Mouse (Mus musculus) ES-Bruce4 (cell line): ENCODE data around the gene AI854703. TPM values are rescaled to one million over a fixed set of nuclear protein-coding genes. Genes with fewer than 3 reads are reported as not detected.

Source experiments
- H3K27ac ChIP-seq: 2 replicates; pipeline ENCODE4 v1.5.1; 2012; ENCODE audit warnings: low read length, inconsistent platforms; ENCODE audit not compliant: insufficient read depth
- H3K27me3 ChIP-seq: 2 replicates; pipeline ENCODE4 v1.6.1; 2012; ENCODE audit warnings: mild to moderate bottlenecking, low read length, inconsistent platforms; ENCODE audit not compliant: control insufficient read depth, poor library complexity, insufficient read depth, severe bottlenecking
- H3K36me3 ChIP-seq: 2 replicates; pipeline ENCODE4 v1.6.1; 2012; ENCODE audit warnings: inconsistent platforms, mild to moderate bottlenecking, low read length, moderate library complexity; ENCODE audit not compliant: control insufficient read depth, poor library complexity, insufficient read depth, severe bottlenecking
- H3K4me1 ChIP-seq: one replicate; pipeline ENCODE4 v1.8.1; 2011; ENCODE audit warnings: low read length; ENCODE audit not compliant: control insufficient read depth, insufficient read depth
- H3K4me3 ChIP-seq: 2 replicates; pipeline ENCODE4 v1.5.1; 2011; ENCODE audit warnings: low read depth, mild to moderate bottlenecking, low read length
- H3K9ac ChIP-seq: 2 replicates; pipeline ENCODE4 v1.6.1; 2012; ENCODE audit warnings: low read depth, mild to moderate bottlenecking, inconsistent platforms; ENCODE audit not compliant: poor library complexity, severe bottlenecking
- H3K9me3 ChIP-seq: replicated peaks from 2 replicates; pipeline ENCODE4 v1.6.1; 2012; ENCODE audit warnings: mild to moderate bottlenecking, low read length, inconsistent platforms; ENCODE audit not compliant: control insufficient read depth, poor library complexity, insufficient read depth, severe bottlenecking
- CTCF ChIP-seq: IDR thresholded peaks from one replicate; pipeline ENCODE4 v1.8.1; 2011; ENCODE audit warnings: low read depth, low read length
- EP300 ChIP-seq: IDR thresholded peaks from 2 replicates; pipeline ENCODE4 v1.6.1; 2011; ENCODE audit warnings: low read depth, low read length; ENCODE audit not compliant: insufficient read depth
- POLR2A ChIP-seq: IDR thresholded peaks from one replicate; pipeline ENCODE4 v1.8.1; 2011; ENCODE audit warnings: low read length; ENCODE audit not compliant: insufficient read depth
- polyA plus RNA-seq: library from polyadenylated mRNA; stranded (reverse); fragments of >200 nt; gene quantifications from 2 replicates; pipeline ENCODE4 v1.2.4, GENCODE M21; 2011; ENCODE audit warnings: low read depth; ENCODE audit not compliant: missing spikeins, insufficient read depth, insufficient read length

Gene AI854703
- polyA plus RNA-seq, 1 experiment = 0.36 TPM

DNA sequence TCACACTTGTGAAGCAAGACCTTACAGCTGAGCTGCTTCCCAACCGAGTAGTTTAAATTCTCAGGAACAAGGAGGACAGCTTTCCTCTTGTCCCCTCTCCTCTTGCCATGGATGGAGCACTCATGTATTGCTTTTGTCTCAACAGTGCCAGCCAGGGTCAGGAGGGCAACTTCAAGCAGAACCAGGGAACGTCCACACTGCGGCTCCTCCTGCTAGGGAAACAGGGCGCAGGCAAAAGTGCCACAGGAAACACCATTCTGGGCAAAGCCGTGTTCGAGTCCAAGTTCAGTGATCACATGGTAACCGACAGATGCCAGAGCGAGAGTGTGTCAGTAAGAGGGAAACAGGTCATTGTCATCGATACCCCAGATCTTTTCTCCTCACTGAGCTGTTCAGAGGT, 23.5 kb downstream of the AI854703 start:
- TF ChIP-seq CTCF (no peak), EP300 (no peak), POLR2A (no peak)
- no peak overlapping the region for H3K9ac ChIP-seq
- no peaks in the 10 kb centered on the region for H3K27me3 ChIP-seq
- H3K36me3 ChIP-seq = no peaks in the 10 kb centered on the region
- H3K4me1 ChIP-seq = no peaks in the 10 kb centered on the region
- no peak overlapping the region for H3K4me3 ChIP-seq
- no peak overlapping the region for H3K27ac ChIP-seq
- H3K9me3 ChIP-seq = no peaks in the 10 kb centered on the region

DNA sequence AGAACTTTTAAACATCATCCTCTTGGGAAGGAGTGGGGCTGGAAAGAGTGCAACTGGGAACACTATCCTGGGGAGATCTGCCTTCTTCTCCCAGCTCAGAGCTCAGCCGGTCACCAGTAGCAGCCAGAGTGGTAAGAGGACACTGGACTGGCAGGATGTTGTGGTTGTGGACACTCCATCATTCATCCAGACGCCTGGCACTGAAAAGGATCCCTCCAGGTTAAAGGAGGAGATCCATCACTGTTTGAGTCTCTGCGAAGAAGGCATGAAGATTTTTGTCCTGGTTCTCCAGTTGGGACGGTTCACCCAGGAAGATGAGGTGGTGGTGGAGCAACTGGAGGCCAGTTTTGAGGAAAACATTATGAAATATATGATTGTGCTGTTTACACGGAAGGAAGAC, 32.2 kb downstream of the AI854703 start:
- no peaks in the 10 kb centered on the region for H3K36me3 ChIP-seq
- no peak overlapping the region for H3K4me3 ChIP-seq
- TF ChIP-seq EP300 (no peak), POLR2A (no peak), CTCF (no peak)
- H3K27me3 ChIP-seq = no peaks in the 10 kb centered on the region
- H3K4me1 ChIP-seq = no peaks in the 10 kb centered on the region
- no peak overlapping the region for H3K27ac ChIP-seq
- no peak overlapping the region for H3K9ac ChIP-seq
- H3K9me3 ChIP-seq = no peaks in the 10 kb centered on the region

DNA sequence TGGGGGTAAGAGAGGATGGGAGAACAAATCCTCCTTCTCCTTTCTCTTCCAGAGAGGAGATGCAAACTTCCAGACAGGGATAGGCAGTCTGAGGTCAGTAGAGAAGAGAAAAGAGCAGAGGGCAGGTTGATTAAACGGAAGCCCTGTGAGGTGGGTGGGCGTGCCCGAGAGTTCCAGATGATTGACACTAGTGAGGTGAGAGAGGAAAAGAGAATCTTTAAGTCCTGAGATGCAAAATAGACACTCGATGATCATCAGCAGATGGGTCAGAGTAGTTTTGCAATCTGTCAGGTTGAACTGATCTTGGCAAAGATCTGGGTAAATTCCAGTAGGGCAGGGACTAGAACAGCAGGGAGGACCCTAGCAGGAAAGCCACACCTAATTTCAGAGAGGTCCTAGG, 38.2 kb downstream of the AI854703 start:
- Histone ChIP-seq H3K9me3 (no peaks in the 10 kb centered on the region), H3K4me3 (no peak overlapping the region), H3K36me3 (no peaks in the 10 kb centered on the region), H3K9ac (no peak overlapping the region), H3K27ac (no peak overlapping the region), H3K27me3 (no peaks in the 10 kb centered on the region), H3K4me1 (no peaks in the 10 kb centered on the region)
- no peak for TF ChIP-seq EP300
- no peak for TF ChIP-seq POLR2A

DNA sequence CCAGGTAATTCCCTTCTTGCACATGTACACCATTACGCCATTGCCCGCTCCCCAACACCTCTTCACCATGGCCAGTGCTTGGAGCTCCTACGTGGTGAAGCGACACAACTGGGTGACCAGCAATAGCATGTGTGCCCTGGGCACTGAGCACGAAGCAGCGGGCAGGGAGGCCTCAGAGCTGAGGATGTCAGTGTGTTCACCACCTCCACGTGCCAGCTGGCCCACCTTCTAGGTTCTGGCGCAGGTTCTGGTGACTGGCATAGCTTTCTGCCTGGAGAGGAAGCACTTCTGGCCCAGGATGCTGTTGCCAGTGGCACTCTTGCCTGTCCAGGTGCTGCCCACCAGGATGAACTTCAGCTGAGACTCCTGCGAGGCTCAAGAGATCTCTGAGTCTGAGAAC, 38.9 kb downstream of the AI854703 start:
- Histone ChIP-seq H3K4me3 (no peak overlapping the region), H3K36me3 (no peaks in the 10 kb centered on the region), H3K27ac (no peak overlapping the region), H3K9me3 (no peaks in the 10 kb centered on the region), H3K4me1 (no peaks in the 10 kb centered on the region), H3K27me3 (no peaks in the 10 kb centered on the region), H3K9ac (no peak overlapping the region)
- TF ChIP-seq CTCF (no peak), EP300 (no peak), POLR2A (no peak)

DNA sequence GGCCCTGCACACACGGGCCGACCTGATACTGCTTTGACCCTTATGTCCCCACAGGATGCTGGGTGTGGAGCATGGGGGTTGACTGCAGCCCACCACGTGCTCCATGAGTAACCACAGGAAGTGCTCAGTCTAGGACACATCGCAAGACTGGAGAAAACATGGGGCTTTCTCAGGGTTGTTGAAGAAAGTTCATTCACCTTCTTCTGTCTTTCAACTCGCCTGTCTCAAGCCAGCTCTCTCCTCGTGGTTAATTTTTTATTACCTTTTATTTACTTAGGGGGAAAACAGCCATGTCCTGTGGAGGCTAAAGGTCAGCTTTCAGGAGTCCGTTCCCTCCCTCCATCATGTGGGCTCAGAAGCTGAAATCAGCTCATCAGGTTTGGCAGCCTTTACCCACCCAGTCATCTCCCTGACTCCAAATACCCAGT, 39.6 kb downstream of the AI854703 start:
- Histone ChIP-seq H3K9ac (no peak overlapping the region), H3K9me3 (no peaks in the 10 kb centered on the region), H3K4me1 (no peaks in the 10 kb centered on the region), H3K27ac (no peak overlapping the region), H3K36me3 (no peaks in the 10 kb centered on the region), H3K27me3 (no peaks in the 10 kb centered on the region), H3K4me3 (no peak overlapping the region)
- TF ChIP-seq POLR2A (no peak), EP300 (no peak), CTCF (no peak)

DNA sequence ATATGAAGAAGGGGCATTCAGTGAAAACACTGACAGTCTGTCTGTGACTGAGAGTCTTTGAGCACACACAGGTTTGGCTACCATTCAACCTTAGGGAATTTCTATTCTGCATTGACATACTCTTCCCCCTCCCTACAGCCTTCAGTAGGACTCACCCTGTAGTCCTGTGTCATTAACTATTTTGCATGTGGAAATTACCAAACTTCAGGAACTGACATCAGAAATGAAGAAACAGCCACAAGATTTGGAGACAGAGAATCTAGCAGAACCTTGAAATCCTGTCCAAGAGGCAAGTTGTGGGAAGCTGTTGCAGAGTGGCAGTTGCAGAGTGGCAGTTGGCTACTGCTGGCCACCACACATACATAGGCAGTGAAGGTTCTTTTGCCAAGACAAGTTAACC, 41.5 kb downstream of the AI854703 start:
- Histone ChIP-seq H3K27ac (no peak overlapping the region), H3K9me3 (no peaks in the 10 kb centered on the region), H3K9ac (no peak overlapping the region), H3K36me3 (no peaks in the 10 kb centered on the region), H3K4me1 (no peaks in the 10 kb centered on the region), H3K27me3 (no peaks in the 10 kb centered on the region), H3K4me3 (no peak overlapping the region)
- TF ChIP-seq EP300 = no peak
- TF ChIP-seq CTCF = no peak
- no peak for TF ChIP-seq POLR2A
